Mouse (Mus musculus) cerebellum, postnatal 10 days (tissue): Measurements from ENCODE around the gene Ccl9.

Source experiments
- DNase-seq, 2 experiments: peaks; one replicate each; pipeline ENCODE4 v3.0.0; 2021; ENCODE audit warnings: mixed read lengths in 2 of 2

The Ccl9 gene

DNA sequence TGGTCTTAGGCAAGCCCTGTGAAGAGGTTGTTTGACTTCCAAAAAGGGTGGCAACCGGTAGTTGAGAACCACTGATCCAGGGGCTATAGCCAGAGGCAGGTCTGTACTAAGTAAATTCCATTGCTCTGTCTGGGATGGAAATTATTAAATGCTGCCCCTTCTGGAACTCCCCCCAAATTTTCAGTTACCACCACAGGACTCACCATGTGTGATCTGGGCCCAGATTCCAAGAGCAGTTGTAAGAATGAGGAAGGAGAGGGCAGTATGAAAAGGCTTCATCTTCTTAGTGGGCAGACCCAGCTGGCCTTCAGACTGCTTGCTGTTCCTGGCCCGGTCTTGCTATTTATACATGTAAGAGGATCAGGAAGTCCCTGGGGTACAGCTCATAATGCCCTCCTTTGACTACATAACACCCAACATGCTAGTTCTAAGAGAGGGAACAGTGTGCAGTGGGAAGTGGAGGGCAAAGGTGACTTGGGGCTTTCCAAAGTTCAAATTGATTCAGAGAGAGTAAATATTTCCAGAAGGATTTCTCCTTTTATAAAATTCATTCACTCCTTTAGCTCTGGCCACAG is at the start of gene Ccl9:
Ccl9 (minus strand) TSS at position 451 of the 575 bp plus-strand sequence.
- no peak for DNase-seq

DNA sequence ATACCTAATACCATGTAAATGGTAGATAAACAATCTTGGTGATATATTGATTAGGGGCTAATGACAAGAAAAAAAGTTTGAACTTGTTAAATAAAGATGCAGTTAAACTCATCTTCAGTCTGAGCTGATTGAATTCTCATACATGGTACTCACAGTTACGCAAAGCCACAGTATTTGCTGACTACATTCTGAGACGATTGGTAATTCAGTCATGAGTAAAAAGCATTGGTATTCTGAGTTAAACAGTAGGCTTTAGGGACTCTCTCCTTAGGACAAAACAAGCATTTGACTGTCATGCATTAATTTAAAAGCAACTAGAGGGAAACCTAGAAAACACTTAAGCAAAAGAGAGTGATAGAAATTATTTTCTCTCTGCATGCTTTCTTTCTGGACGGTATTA is 45.1 kb upstream of the Ccl9 start:
- no peak for DNase-seq

DNA sequence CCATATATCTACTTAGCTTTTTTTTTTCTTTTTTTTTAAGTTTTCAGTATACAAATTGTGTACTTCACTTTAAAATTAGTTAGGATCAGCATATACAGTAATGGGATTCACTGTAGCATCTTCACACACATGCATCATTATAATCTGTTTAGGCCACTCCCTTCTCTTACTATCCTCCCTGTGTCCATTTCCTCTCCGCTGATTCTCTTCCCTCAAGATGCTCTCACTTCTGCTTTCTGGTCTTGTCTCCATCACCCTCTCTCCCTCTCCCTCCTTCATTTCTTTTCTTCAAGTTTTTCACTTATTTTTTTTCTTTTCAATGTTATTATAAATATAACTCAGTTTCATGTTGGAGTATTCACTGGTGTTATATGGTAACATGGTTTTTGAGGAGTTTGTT is 40.6 kb upstream of the Ccl9 start:
- no peak for DNase-seq

DNA sequence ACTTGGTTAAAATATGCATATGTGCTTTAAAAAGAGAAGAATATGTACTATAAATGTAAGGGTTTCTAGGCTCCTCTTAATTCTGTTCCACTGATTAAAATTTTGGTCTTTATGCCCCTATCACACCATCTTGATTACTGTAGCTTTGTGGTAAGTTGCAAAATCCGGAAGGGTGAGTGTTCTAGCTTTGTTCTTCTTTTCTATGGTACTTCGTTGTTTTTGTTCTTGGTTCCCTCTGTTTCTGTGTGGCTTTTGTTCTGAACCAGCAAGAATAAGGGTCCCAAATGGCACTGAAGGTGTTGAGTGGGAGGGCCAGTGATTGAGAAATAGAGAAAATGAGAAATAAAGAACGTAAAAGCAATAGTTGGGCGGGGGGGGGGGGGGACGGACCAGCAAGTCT is 39.8 kb upstream of the Ccl9 start:
- DNase-seq: no peak

DNA sequence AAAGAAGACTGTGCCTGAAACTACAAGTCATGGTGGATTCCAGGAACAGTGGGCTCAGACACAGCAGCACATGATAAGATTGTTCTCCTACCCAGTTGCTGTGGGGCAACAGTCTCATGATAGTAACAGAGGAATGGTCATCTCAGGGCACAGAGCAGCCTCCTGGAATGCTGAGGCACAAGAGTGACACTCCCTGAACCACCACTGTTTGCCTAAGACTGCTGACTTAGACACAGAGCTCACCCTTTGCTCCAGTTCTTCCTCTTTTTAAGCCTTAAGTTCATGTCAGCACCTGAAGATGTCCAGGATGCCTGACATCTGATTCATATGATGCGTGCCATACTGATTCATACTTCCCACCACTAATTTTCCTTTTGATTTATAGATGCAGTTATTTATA is 38.1 kb upstream of the Ccl9 start:
- no peak for DNase-seq

DNA sequence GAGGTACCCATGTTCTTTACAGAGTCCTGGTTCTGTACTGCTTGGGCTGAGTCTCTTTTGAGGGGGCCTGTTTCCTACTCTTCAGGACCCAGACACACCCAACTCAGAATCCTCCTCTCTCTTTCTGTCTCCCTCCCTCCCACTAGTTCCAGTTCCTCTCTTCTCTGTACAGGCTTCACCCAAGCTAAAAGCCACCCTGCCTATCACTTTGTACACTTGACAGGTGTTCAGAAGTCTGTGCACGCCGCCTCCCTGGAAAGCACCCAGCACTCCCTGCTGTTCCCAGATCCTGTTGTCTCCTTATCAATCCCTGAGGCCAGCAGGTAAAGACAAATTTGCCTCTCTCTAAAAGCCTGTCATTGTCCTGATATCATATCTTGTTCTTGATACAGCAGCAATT is 32.5 kb upstream of the Ccl9 start:
- DNase-seq: peak; percentile 11 to 33

DNA sequence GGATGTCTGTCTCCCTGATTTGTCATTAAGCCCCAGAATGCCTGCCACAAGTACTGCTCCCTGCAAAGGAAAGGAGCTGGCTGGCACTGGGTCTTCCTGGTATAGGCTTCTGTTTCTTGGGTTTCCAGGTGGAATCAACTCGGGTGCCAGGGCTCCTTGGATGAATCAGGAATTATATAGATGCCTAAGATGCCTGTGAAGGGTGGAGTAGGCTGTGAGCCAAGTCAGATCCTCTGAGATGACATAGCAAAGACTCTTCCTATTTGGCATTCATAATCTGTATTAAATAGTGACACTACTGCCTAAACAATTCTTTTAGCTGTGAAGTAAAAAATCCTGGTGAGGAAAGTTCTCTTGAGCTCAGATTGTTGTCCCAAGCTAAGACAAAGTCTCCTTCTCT is 28.0 kb upstream of the Ccl9 start:
- no peak for DNase-seq

DNA sequence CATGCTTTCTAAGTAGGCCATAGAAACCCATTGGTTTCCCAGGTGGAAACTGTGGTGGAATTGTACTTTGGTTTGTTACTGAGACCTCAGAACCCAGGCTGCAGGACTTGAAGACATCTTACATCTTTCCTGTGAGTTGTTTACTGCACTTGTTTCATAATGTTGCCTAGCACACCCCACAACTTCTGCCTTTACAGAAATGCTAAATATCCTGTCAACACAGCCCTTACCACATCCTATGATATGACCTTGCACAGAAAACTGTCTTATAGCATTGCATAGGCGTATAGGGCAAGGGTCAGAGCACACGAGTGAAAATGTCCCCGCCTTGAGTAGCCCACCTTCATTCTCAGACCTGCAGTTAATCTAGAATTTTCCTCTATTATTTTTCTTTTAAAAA is 27.1 kb upstream of the Ccl9 start:
- DNase-seq: no peak

DNA sequence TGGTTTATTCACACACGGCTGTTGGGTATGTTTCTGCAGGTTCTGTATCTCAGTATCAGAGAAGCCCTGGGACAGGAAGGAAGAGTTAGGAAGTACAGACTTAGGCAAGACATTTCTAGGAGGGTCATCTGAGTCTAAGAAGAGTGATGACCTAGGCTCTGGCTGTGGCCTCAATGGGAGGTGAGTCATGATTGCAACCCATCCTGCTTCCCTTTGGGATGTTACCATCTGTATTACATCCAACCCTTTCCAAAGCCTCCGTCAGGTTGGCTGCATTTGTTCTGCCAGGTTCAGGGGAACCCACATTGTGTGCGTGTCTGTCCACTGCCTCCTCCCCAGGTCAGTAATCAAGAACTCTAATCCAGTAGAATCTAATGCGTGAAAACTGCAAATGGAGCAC is 26.3 kb upstream of the Ccl9 start:
- DNase-seq: no peak

DNA sequence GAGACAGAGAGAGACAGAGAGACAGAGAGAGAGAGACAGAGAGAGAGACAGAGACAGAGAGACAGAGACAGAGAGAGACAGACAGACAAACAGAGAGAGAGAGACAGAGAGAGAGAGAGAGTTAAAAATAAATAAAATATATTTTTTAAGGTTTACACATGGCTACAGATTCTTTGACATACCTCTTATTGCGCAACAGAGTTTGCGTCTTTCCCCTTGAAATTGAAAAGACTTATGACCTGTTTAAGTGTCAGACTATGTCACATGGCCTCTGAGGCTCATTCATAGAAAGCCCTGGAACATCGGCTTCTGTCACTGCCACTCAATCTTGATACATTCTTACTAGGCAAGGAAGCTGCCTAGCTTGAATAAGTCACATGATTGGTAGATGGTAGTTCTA is 25.0 kb upstream of the Ccl9 start:
- DNase-seq: no peak

DNA sequence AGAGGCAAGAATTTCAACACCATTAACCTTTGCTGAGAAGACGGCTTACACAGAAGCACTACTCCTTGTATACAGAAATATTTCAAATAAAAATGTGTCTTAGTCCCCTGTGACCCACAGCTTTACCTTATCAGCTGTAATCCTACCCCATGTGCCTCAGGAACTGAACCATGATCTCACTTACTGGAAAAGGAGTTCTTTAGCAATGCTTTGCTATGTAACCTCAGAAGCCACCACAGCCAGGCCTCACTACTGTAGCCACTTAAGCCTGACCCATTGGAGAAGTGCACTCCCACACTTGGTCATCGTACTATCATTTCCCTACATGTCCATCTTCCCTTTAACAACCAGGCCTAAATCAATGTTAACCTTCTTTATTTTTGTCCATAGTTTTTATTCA is 22.1 kb upstream of the Ccl9 start:
- DNase-seq: no peak

DNA sequence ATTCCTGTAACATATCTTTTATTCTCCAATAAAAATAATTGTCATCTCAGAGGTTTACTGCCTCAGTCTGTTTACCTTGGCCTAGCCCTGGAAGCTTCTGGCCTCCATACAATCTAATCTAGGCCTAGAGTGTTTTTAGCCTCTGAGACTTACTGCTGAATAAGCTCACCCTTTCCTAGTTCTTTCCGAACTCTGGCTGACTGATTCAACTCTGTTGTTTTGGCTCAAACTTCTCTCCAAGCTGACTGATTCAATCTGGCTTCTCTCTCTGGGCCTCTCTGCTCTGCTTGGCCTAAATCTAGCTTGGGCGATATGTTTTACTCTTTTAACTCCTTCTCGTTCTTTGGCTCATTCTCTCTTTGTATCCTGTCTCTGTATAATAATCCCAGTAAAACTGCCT is 20.6 kb upstream of the Ccl9 start:
- DNase-seq: no peak

DNA sequence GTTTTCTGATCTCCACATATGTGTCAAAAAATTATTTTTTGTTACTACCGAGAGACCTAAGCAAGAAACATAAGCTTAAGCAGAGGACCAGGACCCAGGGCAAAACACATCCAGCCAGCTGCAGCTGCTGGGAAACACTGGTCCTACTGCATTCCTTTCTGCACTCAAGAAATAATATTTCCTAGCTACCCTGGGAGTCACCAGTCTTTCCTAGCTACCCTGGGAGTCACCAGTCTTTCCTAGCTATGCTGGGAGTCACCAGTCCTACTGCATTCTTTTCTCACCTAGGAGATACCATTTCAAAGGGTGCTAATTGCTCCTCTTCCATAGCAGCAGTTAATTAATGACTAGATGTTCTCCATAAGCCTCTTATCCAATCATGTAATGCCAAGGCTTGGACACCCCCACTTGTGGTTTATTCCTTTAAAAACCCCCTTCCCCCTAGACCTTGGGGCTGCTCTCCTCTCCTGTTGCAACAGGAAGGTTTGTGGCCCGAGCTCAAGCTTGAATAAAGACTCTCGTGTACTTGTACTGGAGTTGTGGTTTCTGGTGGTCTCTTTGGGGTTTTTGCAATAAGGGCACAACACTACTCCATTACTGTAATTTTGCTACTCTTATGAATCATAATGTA is 19.9 kb upstream of the Ccl9 start:
- DNase-seq: no peak

DNA sequence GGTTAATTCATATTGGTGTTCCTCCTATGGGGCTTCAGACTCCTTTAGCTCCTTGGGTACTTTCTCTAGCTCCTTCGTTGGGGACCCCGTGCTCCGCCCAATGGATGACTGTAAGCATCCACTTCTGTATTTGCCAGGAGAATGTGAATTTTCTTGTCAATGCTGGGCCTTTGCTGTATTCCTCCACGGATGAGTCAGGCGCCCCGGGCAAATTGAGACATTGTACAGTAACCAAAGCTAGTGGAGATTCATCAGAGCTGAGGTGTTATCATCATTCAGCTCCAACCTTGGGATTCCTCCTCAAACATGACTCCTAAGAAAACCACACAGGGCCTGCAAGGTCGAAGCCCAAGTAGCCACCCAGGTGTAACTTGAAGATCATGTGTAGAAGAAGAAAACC is 19.4 kb upstream of the Ccl9 start:
- no peak for DNase-seq

DNA sequence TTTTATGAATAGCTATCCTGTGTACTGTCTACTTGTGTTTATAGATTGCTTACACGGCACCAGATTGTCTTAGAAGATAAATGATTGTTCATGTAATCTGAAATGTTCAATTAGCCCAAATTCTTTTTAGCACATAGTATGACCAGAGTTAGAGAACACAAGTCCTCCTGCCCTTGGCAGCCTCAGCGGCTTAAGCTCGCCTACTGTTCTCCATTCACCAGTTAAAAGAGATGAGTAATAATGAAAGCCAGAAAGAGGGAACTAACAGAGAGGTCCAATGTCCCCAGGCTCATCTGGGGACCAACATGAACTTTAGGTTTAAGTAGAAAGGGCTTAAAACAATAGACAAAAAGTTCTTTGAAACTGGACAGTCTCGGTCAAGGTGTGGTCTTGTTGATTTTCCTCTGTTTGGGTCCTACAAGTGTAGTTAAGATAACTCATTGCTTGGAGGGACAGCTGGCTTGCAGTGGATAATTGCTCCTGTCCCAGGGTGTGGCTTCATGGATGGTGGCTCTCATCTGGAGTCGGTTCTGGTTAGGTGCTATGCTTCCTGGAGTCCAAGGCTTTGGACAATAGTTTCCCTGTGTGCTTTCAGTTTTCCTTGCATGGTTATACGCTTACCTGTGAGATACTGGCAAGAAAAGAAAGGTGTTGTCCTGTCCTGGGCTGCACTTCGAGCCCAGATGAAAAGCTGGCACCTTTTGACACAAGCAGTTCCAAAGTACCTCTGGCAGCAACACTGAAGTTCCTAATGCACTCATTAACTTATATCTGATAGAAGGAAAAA is 17.4 kb upstream of the Ccl9 start:
- no peak for DNase-seq

DNA sequence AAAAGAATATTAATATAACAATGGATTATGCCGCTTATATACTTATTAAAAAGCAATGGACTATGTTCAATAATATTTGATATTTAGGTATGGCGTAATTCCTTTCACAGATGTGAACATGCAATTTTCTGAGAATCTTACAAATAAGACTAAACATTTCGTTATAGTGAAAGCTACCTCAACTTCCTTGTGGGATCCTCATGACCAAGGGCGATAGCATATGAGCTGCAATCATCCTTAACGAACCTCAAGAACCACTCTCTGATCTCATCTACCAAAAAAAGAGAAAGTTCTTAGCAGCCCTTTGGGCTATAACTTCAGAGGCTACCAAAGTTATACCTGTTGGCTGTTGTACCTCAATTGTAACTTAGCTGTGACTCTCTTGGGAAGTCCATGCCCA is 15.0 kb upstream of the Ccl9 start:
- DNase-seq: no peak

DNA sequence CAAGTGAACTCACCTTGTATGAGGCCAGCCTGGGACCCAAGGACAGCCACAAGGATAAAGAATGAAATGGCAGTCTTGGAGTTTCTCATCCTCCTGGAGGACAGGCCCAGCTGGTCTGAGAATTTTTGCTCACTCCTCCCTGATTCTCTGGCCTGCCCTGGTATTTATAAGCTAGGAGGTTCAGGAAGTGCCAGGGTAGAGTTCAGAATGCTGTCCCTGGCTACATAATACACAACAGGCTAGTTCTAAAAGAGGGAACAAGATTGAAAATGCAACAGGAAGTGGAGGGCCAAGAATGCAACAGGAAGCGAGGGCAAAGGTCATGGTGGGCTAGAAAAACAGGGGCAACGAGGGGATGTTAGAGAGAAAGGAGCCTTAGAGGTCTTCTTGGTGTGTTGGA is 14.4 kb upstream of the Ccl9 start, which contains the start of gene Ccl6:
Ccl6 (minus strand) TSS at position 235 of the 400 bp plus-strand sequence.
- DNase-seq: no peak

DNA sequence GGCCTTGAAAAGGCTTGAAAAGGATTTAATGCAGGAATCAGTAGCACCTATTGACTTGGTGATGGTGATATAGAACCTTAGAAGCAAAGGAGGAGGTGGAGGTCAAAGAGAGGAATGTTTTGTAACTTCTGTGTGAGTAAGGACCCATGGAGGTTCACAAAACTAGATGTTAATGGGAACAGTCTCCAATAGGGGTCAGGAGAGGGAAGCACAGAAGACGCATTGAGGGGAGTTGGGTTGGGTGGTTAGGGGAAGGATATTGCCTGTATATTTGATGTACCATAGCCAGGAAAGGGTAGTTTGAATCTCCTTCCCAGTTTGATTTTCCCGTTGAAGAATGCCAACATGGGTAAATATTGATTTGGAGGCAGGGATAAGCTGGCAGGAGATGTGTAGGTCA is 5.8 kb upstream of the Ccl9 start:
- no peak for DNase-seq

DNA sequence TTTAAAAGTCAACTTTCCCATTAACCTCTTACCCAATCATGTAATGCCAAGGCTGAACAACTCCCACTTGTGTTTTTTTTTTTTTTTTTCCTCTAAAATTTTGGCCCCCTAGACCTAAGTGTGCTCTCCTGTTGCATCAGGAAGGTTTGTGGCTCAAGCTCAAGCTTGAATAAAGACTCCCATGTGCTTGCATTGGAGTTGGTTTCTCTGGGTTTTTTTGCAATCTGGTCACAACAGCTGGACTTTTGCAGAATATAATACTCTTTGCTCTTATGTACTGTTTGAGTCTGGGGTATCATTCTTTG is 5.0 kb upstream of the Ccl9 start:
- DNase-seq: no peak

DNA sequence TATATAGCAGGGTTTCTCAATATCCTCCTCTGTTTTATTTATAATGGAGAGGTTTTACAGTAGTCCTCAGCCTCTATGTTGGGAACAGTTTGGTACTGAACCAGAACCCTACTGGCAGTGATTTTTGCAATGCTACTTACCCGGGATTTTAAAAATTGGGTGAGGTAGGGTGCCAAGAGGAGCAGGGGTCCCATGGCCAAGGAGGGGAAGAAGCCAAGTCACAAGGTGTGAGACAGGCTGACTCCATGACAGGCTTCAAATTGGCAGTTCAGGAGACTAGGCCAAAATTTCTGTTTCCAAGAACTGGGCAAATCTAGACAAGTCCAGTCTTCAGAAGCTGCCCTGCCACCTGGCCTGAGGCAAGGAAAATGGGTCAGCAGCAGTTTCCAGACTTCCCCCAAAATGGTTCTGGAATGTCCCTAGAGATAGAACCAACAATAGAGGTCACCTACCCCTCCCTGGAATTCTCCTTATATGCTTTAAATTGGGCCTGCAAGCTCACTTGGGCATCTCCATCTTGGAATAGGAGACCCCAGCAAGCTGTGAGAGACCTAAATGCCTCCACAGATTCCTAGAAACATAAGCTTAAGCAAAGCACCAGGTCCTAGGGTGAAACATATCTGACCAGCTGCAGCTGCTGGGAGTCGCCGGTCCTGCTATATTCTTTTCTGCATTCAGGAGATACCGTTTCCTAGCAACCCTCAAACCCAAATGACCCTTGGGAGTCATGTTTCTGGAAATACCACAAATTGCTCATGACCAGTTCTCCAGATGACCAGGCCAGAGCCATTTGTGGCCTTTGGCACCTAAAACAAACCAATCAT is 4.4 kb upstream of the Ccl9 start:
- DNase-seq: peak; percentile 8 to 11

DNA sequence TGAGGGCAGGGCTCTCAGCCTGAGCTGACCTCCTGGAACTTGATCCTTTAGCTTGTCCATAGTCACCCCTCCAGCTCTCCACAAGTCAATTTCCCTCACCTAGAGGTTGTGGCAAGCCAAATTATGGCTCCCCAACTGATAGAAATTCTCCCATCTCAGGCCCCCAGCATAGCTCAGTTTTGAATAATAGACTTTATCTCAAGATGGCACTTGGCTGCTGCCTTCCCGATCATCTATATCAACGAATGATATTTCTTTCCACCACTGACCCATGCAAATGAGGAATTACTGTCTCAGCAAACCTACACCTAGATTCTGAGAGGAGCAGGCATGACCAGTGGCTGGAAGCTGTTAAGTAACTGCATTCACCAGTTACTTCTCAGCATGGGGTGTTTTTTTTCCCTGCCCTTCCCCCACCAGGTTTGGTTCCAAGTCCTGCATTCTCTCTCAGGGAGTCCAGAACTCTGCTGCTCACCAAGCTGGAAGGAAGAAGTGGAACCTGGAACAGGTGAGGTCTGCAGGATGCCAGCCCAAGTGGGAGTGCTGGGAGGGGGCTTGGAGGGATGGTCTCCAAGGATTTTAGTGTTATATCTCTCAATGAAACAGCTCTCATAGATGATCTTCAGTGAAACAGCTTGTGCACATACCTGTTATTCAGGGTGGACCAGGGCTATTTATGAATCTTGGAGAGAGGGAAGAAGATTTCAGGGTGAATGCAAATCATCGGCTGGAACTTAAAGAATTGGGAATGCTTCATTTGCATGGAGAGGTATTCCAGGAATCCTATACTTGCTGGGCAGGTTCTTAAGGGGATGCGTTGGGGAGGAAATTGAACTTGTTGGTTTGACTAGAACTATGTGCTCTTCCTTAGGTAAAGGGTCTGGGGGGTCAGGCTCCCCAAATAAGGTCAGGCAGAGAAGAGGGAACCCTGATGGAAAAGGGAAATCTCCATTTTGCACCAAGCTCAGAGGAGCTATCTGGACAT is 3.5 kb upstream of the Ccl9 start:
- DNase-seq: no peak

DNA sequence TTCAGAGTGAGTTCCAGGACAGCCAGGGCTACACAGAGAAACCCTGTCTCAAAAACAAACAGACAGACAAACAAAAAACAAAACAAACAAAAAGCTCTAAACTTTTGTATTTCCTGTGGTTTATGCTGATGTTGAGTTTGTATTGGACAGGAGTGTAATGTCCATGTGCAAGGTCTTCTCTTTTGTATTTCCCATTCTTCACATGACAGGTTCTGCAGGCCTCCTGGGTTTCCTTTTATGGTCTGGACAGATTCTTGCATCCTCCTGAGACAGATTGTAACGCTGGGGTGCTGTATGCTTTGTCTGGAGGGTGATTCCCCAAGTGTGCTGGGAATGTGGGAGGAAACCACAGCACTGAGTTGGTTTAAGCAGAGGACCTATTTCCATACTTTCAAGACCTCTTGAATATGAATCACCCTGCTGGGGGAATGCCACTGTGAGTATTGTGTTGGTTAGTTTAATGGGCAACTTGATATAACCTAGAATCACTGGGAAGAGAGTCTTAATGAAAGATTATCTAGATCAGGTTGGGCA is 2.3 kb upstream of the Ccl9 start:
- no peak for DNase-seq
